Mouse (Mus musculus) stomach, embryonic 15.5 days (tissue): Measurements from ENCODE around the gene Aig1. TPM values are rescaled to one million over a fixed set of nuclear protein-coding genes. Genes with fewer than 3 reads are reported as not detected.

ENCODE experiments used
- ATAC-seq: fragments of 200-750 bp; cut with Nextera tagmentation; 2 replicates; pipeline ENCODE4 v1.8.0; 2017; ENCODE audit warnings: low read depth, moderate number of reproducible peaks, moderate TSS enrichment; ENCODE audit not compliant: insufficient read depth, low FRiP score
- H3K27ac ChIP-seq: fragments of 300-500 bp; sonication (generic); 2 replicates; pipeline ENCODE4 v1.5.1; 2015; ENCODE audit warnings: mild to moderate bottlenecking, inconsistent platforms
- H3K27me3 ChIP-seq: fragments of 300-500 bp; sonication (generic); replicated peaks from 2 replicates; pipeline ENCODE4 v1.6.1; 2015; ENCODE audit warnings: inconsistent platforms
- H3K36me3 ChIP-seq: fragments of 300-500 bp; sonication (generic); 2 replicates; pipeline ENCODE4 v1.6.1; 2015; ENCODE audit warnings: inconsistent platforms
- H3K4me1 ChIP-seq: fragments of 300-500 bp; sonication (generic); 2 replicates; pipeline ENCODE4 v1.6.1; 2015; ENCODE audit warnings: inconsistent platforms
- H3K4me2 ChIP-seq: fragments of 300-500 bp; sonication (generic); 2 replicates; pipeline ENCODE4 v1.6.1; 2015; ENCODE audit warnings: mild to moderate bottlenecking, inconsistent platforms
- H3K4me3 ChIP-seq: fragments of 300-500 bp; sonication (generic); replicated peaks from 2 replicates; pipeline ENCODE4 v1.5.1; 2015; ENCODE audit warnings: inconsistent platforms
- H3K9ac ChIP-seq: fragments of 300-500 bp; sonication (generic); 2 replicates; pipeline ENCODE4 v1.6.1; 2015; ENCODE audit warnings: inconsistent platforms
- H3K9me3 ChIP-seq: fragments of 300-500 bp; sonication (generic); 2 replicates; pipeline ENCODE4 v1.6.1; 2016; ENCODE audit warnings: inconsistent platforms
- WGBS: fragments of 180-500 bp; shearing (Covaris S2); methylation state at CpG from one replicate; pipeline ENCODE4 v1.1.7; 2015; 5-methylcytosine and 5-hydroxymethylcytosine counted together
- polyA plus RNA-seq: library from polyadenylated mRNA; unstranded; fragments of >200 nt; fragmentation: Nextera tagmentation; extraction: Ambion mirVana; gene quantifications from 2 replicates; pipeline ENCODE4 v1.2.1, GENCODE M21; 2015

The Aig1 gene
- polyA plus RNA-seq, 1 experiment from 2014 or later, result 45.9 TPM

GRCm38 (mm10) chr10:13714199-13714919 is 154.4 kb downstream of the Aig1 start:
- no peak overlapping the region for H3K9ac ChIP-seq
- H3K4me3 ChIP-seq, result no peak overlapping the region
- 45% methylated on average over 9 of the region's 9 CpGs for WGBS
- H3K9me3 ChIP-seq, result no peaks in the 10 kb centered on the region
- ATAC-seq, result peak; percentile 35; the same call in 1 of the 2 replicates
- H3K4me1 ChIP-seq, result no peaks in the 10 kb centered on the region
- H3K36me3 ChIP-seq, result no peaks in the 10 kb centered on the region
- H3K27me3 ChIP-seq, result no peaks in the 10 kb centered on the region
- no peak overlapping the region for H3K4me2 ChIP-seq
- 0 out of 2 replicates have a peak overlapping the region, but pooled peaks have one; percentile 7 for H3K27ac ChIP-seq

- Histone ChIP-seq H3K27me3 (no peaks in the 10 kb centered on the region), H3K4me2 (no peak overlapping the region), H3K4me3 (no peak overlapping the region), H3K36me3 (no peaks in the 10 kb centered on the region), H3K9me3 (no peaks in the 10 kb centered on the region), H3K9ac (no peak overlapping the region), H3K4me1 (no peaks in the 10 kb centered on the region), H3K27ac (peak overlapping the region; percentile 7; the same call in 1 of the 2 replicates)
- 84% methylated on average over 5 of the region's 5 CpGs for WGBS
- no peak for ATAC-seq
These were observed 155.1 kb downstream of the Aig1 start for GRCm38 (mm10) chr10:13713711-13714110.

DNA sequence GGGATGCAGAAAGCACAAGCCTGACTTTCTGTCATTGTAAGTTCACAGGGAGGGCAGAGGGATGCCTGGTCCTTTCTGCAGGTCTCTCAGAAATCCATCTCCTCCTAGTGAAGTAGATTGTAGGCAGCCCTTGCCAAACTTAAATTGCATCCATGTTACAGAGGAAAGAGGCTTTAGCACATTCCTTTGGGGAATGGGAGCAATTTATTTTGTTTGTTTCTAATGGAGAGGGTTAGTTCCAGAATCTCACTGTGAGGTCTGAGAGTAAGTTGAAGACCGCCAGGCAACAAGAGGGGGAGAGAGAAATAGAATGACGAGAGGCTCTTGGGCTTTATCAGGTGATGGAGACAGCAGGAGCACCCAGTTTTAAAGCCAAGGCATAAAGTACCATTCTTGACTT is 155.7 kb downstream of the Aig1 start:
- H3K27me3 ChIP-seq, result no peaks in the 10 kb centered on the region
- no peak overlapping the region for H3K4me2 ChIP-seq
- no peak overlapping the region for H3K9ac ChIP-seq
- WGBS, result 60% methylated on average over 2 of the region's 2 CpGs
- no peaks in the 10 kb centered on the region for H3K36me3 ChIP-seq
- H3K9me3 ChIP-seq, result no peaks in the 10 kb centered on the region
- no peak overlapping the region for H3K27ac ChIP-seq
- H3K4me3 ChIP-seq, result no peak overlapping the region
- no peaks in the 10 kb centered on the region for H3K4me1 ChIP-seq
- no peak for ATAC-seq

DNA sequence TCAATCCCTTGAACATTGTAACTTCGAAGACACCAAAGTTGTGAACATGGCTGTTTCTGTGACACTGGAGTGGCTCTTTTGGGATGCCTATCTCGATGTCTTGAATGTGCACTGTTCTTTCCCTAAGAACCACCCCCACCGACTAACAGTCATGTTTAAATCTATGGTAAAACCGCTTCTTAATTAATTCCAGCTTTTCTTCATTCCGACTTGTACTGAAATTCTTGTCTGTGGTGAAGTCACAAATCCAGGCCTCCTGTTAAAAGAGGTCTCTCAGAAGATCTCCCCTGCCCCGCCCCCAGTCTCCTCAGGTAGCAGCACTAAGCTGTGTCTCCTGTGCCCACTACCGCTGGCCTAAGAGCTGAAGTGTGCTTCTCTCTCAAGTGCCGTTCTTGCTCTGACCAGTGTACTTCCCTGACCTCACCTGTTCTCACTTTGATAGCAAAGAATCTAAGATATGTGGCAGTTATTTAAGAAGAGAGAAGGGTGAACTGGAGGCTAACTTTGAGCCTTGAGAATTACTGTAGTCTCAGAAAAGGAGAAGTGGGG is 157.4 kb downstream of the Aig1 start:
- WGBS, result 87% methylated on average over 8 of the region's 8 CpGs
- ATAC-seq, result no peak

DNA sequence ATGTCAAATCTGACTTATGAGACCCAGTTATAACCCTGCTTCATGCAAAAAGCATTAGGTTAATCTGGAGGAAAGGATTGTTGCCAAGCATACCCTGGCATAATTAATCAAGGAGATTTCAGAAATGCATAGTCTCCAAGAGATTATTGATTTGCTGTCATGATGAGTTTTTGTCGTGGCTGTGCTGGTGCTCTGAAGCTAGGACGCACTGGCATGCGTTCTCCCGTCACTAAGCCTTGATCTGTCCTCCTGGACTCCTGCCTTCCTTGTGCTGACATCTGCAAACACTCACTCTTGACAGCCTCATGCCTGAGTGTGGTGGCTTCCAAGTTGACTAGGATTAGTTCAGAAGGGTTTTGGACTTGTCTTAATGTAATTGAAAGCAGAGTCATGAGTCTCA is 163.0 kb downstream of the Aig1 start:
- WGBS, result 31% methylated on average over 4 of the region's 4 CpGs
- no peak for ATAC-seq

More for the DNA sequence above, 157.4 kb downstream of the Aig1 start:
- no peak overlapping the region for H3K9ac ChIP-seq
- H3K27me3 ChIP-seq, result no peaks in the 10 kb centered on the region
- no peaks in the 10 kb centered on the region for H3K9me3 ChIP-seq
- no peak overlapping the region for H3K4me2 ChIP-seq
- H3K27ac ChIP-seq, result no peak overlapping the region
- no peaks in the 10 kb centered on the region for H3K4me1 ChIP-seq
- no peaks in the 10 kb centered on the region for H3K36me3 ChIP-seq
- H3K4me3 ChIP-seq, result no peak overlapping the region

DNA sequence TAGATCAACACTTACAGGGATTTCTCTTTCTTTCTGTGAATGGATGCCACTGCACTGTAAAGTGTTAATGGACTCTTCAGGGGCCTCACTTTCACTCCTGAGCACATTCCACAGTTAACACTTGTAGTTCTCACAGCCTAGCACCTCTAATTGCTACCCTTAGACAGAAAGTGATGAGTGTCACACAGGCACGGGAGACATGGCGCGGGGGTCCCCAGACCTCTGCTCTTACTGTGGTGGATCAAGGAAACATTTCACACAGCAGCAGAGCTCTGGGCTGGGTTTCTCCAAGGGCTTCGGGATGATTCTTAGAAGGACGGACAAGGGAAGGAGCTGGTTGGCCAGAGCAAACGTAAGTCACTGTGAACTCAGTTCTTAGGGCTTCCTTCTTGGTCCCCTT is 166.1 kb downstream of the Aig1 start:
- ATAC-seq, result no peak
- Histone ChIP-seq H3K27me3 (no peaks in the 10 kb centered on the region), H3K9me3 (no peaks in the 10 kb centered on the region), H3K4me1 (no peaks in the 10 kb centered on the region), H3K4me3 (no peak overlapping the region), H3K4me2 (no peak overlapping the region), H3K27ac (no peak overlapping the region), H3K9ac (no peak overlapping the region), H3K36me3 (no peaks in the 10 kb centered on the region)
- WGBS, result 41% methylated on average over 6 of the region's 6 CpGs

More for the DNA sequence above, 163.0 kb downstream of the Aig1 start:
- Histone ChIP-seq H3K9me3 (no peaks in the 10 kb centered on the region), H3K4me2 (no peak overlapping the region), H3K4me1 (no peaks in the 10 kb centered on the region), H3K27ac (no peak overlapping the region), H3K4me3 (no peak overlapping the region), H3K9ac (no peak overlapping the region), H3K27me3 (no peaks in the 10 kb centered on the region), H3K36me3 (no peaks in the 10 kb centered on the region)

DNA sequence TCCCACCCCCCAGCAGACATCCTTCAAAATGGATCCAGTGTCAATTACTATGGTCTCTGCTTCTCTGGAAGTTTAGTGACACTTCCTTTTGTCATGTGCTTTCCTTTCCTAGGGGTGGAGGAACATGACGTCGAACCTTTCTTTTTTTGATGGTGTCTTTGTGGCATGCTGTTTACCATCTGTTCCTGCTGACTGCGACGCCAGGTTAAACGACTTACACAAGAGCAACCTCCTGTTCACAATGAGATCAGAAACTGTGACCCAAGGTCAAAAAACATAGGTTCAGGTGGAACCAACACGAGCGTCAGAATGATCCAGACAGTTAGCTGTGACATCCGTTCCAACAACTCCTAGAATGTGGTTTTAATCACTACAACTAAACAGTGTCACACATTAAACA is 166.7 kb downstream of the Aig1 start:
- ATAC-seq, result no peak
- 58% methylated on average over 8 of the region's 8 CpGs for WGBS
- no peaks in the 10 kb centered on the region for H3K4me1 ChIP-seq

DNA sequence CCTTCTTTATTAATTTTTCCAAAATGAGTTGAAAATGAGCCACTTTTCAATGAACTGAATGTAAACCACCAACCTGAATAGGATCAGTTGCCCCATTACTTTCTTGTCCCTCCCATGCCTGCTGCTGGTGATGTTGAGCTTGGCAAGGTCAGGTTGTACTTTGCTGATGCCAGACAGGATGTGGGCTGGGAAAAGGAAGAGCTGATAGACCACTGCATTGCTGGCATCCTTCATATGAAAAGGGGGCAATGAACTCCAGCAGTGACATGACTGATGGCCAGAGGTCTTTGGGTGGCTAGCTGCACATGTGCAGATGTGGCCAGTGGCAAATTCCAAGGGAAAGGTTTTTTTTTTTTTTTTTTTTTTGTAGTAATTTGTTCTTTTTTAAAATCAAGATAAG is 172.5 kb downstream of the Aig1 start:
- Histone ChIP-seq H3K27ac (no peak overlapping the region), H3K36me3 (no peaks in the 10 kb centered on the region), H3K4me2 (no peak overlapping the region), H3K27me3 (no peaks in the 10 kb centered on the region), H3K4me3 (no peak overlapping the region), H3K9me3 (no peaks in the 10 kb centered on the region), H3K9ac (no peak overlapping the region), H3K4me1 (no peaks in the 10 kb centered on the region)
- no peak for ATAC-seq

More for the DNA sequence above, 166.7 kb downstream of the Aig1 start:
- Histone ChIP-seq H3K4me2 (no peak overlapping the region), H3K27ac (no peak overlapping the region), H3K36me3 (no peaks in the 10 kb centered on the region), H3K9ac (no peak overlapping the region), H3K9me3 (no peaks in the 10 kb centered on the region), H3K27me3 (no peaks in the 10 kb centered on the region), H3K4me3 (no peak overlapping the region)

DNA sequence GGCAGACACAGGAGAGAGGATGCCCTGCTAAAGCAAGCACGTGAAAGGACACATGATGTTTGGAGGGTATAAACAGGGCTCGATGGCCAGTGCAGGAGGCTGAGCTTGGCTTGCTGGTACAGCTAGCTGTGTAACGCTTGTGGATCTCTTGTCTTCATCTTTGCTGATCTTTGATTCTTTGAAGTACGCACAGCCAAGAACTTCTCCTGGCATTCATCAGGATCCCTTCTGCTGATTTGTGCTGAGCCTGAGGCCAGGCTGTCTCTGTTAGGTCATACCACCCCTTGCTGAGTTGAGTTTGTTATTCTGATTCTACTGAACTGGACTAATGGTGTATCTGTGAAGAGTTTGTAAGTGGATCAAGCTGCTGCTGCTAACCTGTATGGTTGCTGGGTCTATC is 175.5 kb downstream of the Aig1 start:
- no peaks in the 10 kb centered on the region for H3K36me3 ChIP-seq
- no peaks in the 10 kb centered on the region for H3K27me3 ChIP-seq
- no peak overlapping the region for H3K9ac ChIP-seq
- 89% methylated on average over 4 of the region's 4 CpGs for WGBS
- no peak overlapping the region for H3K27ac ChIP-seq
- H3K4me1 ChIP-seq, result no peaks in the 10 kb centered on the region
- no peak overlapping the region for H3K4me3 ChIP-seq
- no peak for ATAC-seq
- no peaks in the 10 kb centered on the region for H3K9me3 ChIP-seq
- no peak overlapping the region for H3K4me2 ChIP-seq

DNA sequence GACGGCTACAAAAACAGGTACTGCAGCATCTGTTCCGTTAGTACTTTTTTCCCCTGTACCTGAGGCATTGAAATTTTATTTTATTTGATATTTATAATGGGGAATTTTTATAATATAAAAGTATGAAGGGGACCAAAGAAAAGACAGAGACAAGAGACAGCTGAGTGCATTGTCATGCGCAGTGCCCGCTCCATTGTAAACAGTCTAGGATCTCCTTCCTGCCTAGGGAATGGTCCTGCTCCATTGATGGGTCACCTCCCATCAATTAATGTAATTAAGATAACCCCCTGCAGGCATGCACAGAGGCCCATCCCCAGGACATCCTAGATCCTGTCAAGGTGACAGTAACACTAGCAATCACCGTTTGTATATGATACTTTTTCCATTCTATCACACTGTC is 178.0 kb downstream of the Aig1 start:
- Histone ChIP-seq H3K4me3 (no peak overlapping the region), H3K4me1 (no peaks in the 10 kb centered on the region), H3K4me2 (no peak overlapping the region), H3K9ac (no peak overlapping the region), H3K27me3 (no peaks in the 10 kb centered on the region), H3K36me3 (no peaks in the 10 kb centered on the region), H3K27ac (no peak overlapping the region), H3K9me3 (no peaks in the 10 kb centered on the region)
- ATAC-seq, result no peak
- WGBS, result 85% methylated on average over 5 of the region's 5 CpGs

- WGBS, result 86% methylated on average over 10 of the region's 10 CpGs
- H3K4me2 ChIP-seq, result no peak overlapping the region
- no peak overlapping the region for H3K4me3 ChIP-seq
- H3K36me3 ChIP-seq, result no peaks in the 10 kb centered on the region
- ATAC-seq, result no peak
- no peaks in the 10 kb centered on the region for H3K4me1 ChIP-seq
- no peaks in the 10 kb centered on the region for H3K9me3 ChIP-seq
- H3K27me3 ChIP-seq, result no peaks in the 10 kb centered on the region
- no peak overlapping the region for H3K27ac ChIP-seq
- no peak overlapping the region for H3K9ac ChIP-seq
These were observed 178.8 kb downstream of the Aig1 start for GRCm38 (mm10) chr10:13689841-13690590.
